Mouse (Mus musculus) left cerebral cortex, postnatal 25 days (tissue): ENCODE data around the gene Pdcd10. TPM values are rescaled to one million over a fixed set of nuclear protein-coding genes. Genes with fewer than 3 reads are reported as not detected.

Experiments used
- DNase-seq, 2 experiments: peaks; one replicate each; pipeline ENCODE4 v3.0.0; 2022; ENCODE audit warnings: low spot score in 2 of 2, mixed read lengths in 1 of 2
- intact Hi-C: fragments of 180-260 bp; cut with DNase I; formaldehyde crosslinking; loops from one replicate; pipeline ENCODE4 v1.15.1; 2025
- total RNA-seq, 2 experiments: library from RNA; stranded (reverse); gene quantifications; 2 replicates each; pipeline ENCODE4 v1.2.3; 2021

Gene Pdcd10
- total RNA-seq, 2 experiments from 2014 or later: 62.5 to 66.9 TPM

- no peak for DNase-seq
- intact Hi-C loops: no loop called here
Observed at GRCm38 (mm10) chr3:75482056-75482455, 74.6 kb downstream of the Pdcd10 start, which contains the start of gene Wdr49. Wdr49 (minus strand) TSS chr3:75482156.

- intact Hi-C loops: no loop called here
- DNase-seq: peak in 1 of 2 experiments; percentile 2
Observed at GRCm38 (mm10) chr3:75475106-75475505, 81.5 kb downstream of the Pdcd10 start.

- intact Hi-C loops: no loop called here
- DNase-seq: no peak
Observed at GRCm38 (mm10) chr3:75474657-75475056, 82.0 kb downstream of the Pdcd10 start.

- DNase-seq: no peak
- intact Hi-C loops: no loop called here
Observed at GRCm38 (mm10) chr3:75468154-75468553, 88.5 kb downstream of the Pdcd10 start.

Other genes starting within 250 kb of the Pdcd10 start
- under 1 TPM; 0.18 TPM for gene Wdr49, start 74.7 kb downstream of the Pdcd10 start, total RNA-seq
- 100 to 1,000 TPM; 214 to 251 TPM for gene Serpini1, start 691 bp upstream of the Pdcd10 start, total RNA-seq
- gene Gm29133, start 191.3 kb upstream of the Pdcd10 start, total RNA-seq: not detected